22 mouse cellular contexts compared by ENCODE assay signal in genomic region chr13:59480599-59481483, GRCm38 (mm10).
DNase-seq lines count a peak whose midpoint lies in the region; ATAC-seq and TF ChIP-seq lines count a peak whose summit lies in the region.
"Had no signal": no experiment of that assay in that cellular context is flagged by ENCODE, and none has a peak within 500 bp of the region (broad histone marks: within the 10 kb centered on the region; RNA-seq: fewer than 3 reads in every experiment).

No protein-coding gene starts in this region.

- H3K4me2 ChIP-seq in liver, embryonic 12.5 days: no peak overlapping the region
- H3K4me2 ChIP-seq in liver, postnatal 0 days (ENCODE audit: low read depth, low read length): no peak overlapping the region
- H3K4me2 ChIP-seq: embryonic facial prominence, embryonic 15.5 days; forebrain, embryonic 15.5 days; heart, embryonic 12.5 days; hindbrain, embryonic 15.5 days had no signal

- H3K27me3 ChIP-seq in liver, adult 2 months (ENCODE audit: control insufficient read depth, insufficient read depth, low read length): no peaks in the 10 kb centered on the region
- H3K27me3 ChIP-seq in liver, embryonic 12.5 days (replicated peaks): no peaks in the 10 kb centered on the region
- no peaks in the 10 kb centered on the region for H3K27me3 ChIP-seq in liver, postnatal 0 days (ENCODE audit: insufficient read depth, low read length)
- H3K27me3 ChIP-seq: CH12.LX; embryonic facial prominence, embryonic 15.5 days; forebrain, embryonic 15.5 days; heart, embryonic 12.5 days; hindbrain, embryonic 15.5 days; Patski had no signal

- no peak overlapping the region for H3K4me3 ChIP-seq in liver, adult 2 months (ENCODE audit: insufficient read depth, low read depth, low read length)
- no peak overlapping the region for H3K4me3 ChIP-seq in liver, embryonic 12.5 days
- no peak overlapping the region for H3K4me3 ChIP-seq in liver, postnatal 0 days (ENCODE audit: low read depth, low read length)
- H3K4me3 ChIP-seq: embryonic facial prominence, embryonic 15.5 days; erythroblast, embryonic 14.5 days; forebrain, embryonic 10.5 days; forebrain, embryonic 15.5 days; heart, embryonic 12.5 days; hindbrain, embryonic 15.5 days had no signal

- 24% methylated on average over 13 of the region's 13 CpGs for WGBS in liver, adult 2 months
- 81% methylated on average over 13 of the region's 13 CpGs for WGBS in liver, embryonic 12.5 days (ENCODE audit: insufficient replicate concordance)
- WGBS in liver, postnatal 0 days (ENCODE audit: insufficient replicate concordance): 67% methylated on average over 13 of the region's 13 CpGs

- ATAC-seq in liver, embryonic 12.5 days: no peak
- ATAC-seq in liver, postnatal 0 days: peak; percentile 79
- ATAC-seq: activated CD4-positive, CD25-positive, alpha-beta regulatory T cell, adult 4 months; forebrain, embryonic 15.5 days; Patski had no signal

- no peaks in the 10 kb centered on the region for H3K9me3 ChIP-seq in liver, embryonic 12.5 days (replicated peaks)
- no peaks in the 10 kb centered on the region for H3K9me3 ChIP-seq in liver, postnatal 0 days (ENCODE audit: low read length)
- H3K9me3 ChIP-seq: embryonic facial prominence, embryonic 15.5 days; forebrain, embryonic 10.5 days; forebrain, embryonic 15.5 days; heart, embryonic 12.5 days; hindbrain, embryonic 15.5 days had no signal

- TF ChIP-seq CTCF in liver, adult 2 months (IDR thresholded peaks at IDR 0.05; ENCODE audit: low read depth, low read length): no peak
- TF ChIP-seq CTCF in liver, postnatal 0 days (IDR thresholded peaks at IDR 0.05; ENCODE audit: low read depth): no peak

- H3K9ac ChIP-seq in liver, adult 2 months (ENCODE audit: low read depth, low read length): peak overlapping the region; percentile 35
- H3K9ac ChIP-seq in liver, embryonic 12.5 days: no peak overlapping the region
- H3K9ac ChIP-seq in liver, postnatal 0 days (replicated peaks): no peak overlapping the region
- H3K9ac ChIP-seq: embryonic facial prominence, embryonic 15.5 days; forebrain, embryonic 15.5 days; heart, embryonic 12.5 days; hindbrain, embryonic 15.5 days had no signal

- H3K4me1 ChIP-seq in liver, adult 2 months (ENCODE audit: control insufficient read depth, insufficient read depth, low read length): peaks cover 10% of the 10 kb centered on the region
- no peaks in the 10 kb centered on the region for H3K4me1 ChIP-seq in liver, embryonic 12.5 days
- H3K4me1 ChIP-seq in liver, postnatal 0 days (ENCODE audit: insufficient read depth): peaks cover 3% of the 10 kb centered on the region; the same call in 1 of the 2 replicates
- H3K4me1 ChIP-seq: embryonic facial prominence, embryonic 15.5 days; forebrain, embryonic 10.5 days; forebrain, embryonic 15.5 days; heart, embryonic 12.5 days had no signal

- TF ChIP-seq EP300 in liver, postnatal 0 days (IDR thresholded peaks at IDR 0.05; ENCODE audit: low read depth): 0 out of 2 replicates have a peak, but pooled peaks have one; percentile 26

- H3K79me2 ChIP-seq in liver, adult 2 months (ENCODE audit: control insufficient read depth, insufficient read depth, low read length): no peaks in the 10 kb centered on the region

- no peaks in the 10 kb centered on the region for H3K36me3 ChIP-seq in liver, adult 2 months (ENCODE audit: control insufficient read depth, insufficient read depth, low read length)
- peaks cover 28% of the 10 kb centered on the region for H3K36me3 ChIP-seq in liver, embryonic 12.5 days
- no peaks in the 10 kb centered on the region; the same call in 1 of the 2 replicates for H3K36me3 ChIP-seq in liver, postnatal 0 days (replicated peaks; ENCODE audit: insufficient read depth, low read length)

- no peak for TF ChIP-seq POLR2A in liver, adult 2 months (IDR thresholded peaks at IDR 0.05; ENCODE audit: extremely low read depth, insufficient read depth, low read length)

- peak overlapping the region; percentile 90 for H3K27ac ChIP-seq in liver, adult 2 months (replicated peaks; ENCODE audit: insufficient read depth, low read depth, low read length)
- no peak overlapping the region for H3K27ac ChIP-seq in liver, embryonic 12.5 days
- H3K27ac ChIP-seq in liver, postnatal 0 days (ENCODE audit: low read depth): peak overlapping the region; percentile 70
- H3K27ac ChIP-seq: embryonic facial prominence, embryonic 15.5 days; forebrain, embryonic 10.5 days; forebrain, embryonic 15.5 days; hindbrain, embryonic 15.5 days had no signal

- peak; percentile 22 to 58 for DNase-seq in layer of hippocampus, adult 18-20 months (ENCODE audit: low spot score in 2 of 2)
- no peak for DNase-seq in layer of hippocampus, adult 11-12 months (ENCODE audit: low spot score)
- peak; percentile 88 for DNase-seq in liver, adult 2 months (ENCODE audit: extremely low read depth, low read depth, low spot score)
- DNase-seq in brain, adult 2 months (ENCODE audit: low read depth, low spot score): peak; percentile 66
- peak; percentile 32 for DNase-seq in liver, postnatal 0 days
- DNase-seq in urinary bladder, postnatal 4 days (ENCODE audit: low spot score in 2 of 2): no peak
- DNase-seq: adrenal gland, adult 2 months; adrenal gland, postnatal 25 days; cerebellum, adult 2 months; cerebellum, postnatal 14 days; embryo, embryonic 11 days; gastrocnemius, postnatal 14 days had no signal

Comparison
In these comparisons a context has a peak if more than half of its experiments do, and no peak if none do; other contexts are left out.
1. DNase-seq: peak in layer of hippocampus, adult 18-20 months (2 of 2), liver, adult 2 months (single experiment), brain, adult 2 months (single experiment) and liver, postnatal 0 days (single experiment); none in layer of hippocampus, adult 11-12 months (single experiment) and urinary bladder, postnatal 4 days (0 of 2).